Mouse (Mus musculus) forebrain, embryonic 10.5 days (tissue): Measurements from ENCODE around the gene Tfcp2l1. TPM values are rescaled to one million over a fixed set of nuclear protein-coding genes. Genes with fewer than 3 reads are reported as not detected.

Experiments used
- DNase-seq: peaks from one replicate; pipeline ENCODE4 v3.0.0-alpha.2; 2017; ENCODE audit warnings: low spot score; ENCODE audit errors: extremely low spot score
- H3K27ac ChIP-seq: fragments of 300-500 bp; sonication (generic); 2 replicates; pipeline ENCODE4 v1.5.1; 2016; ENCODE audit warnings: mild to moderate bottlenecking
- H3K27me3 ChIP-seq: fragments of 300-500 bp; sonication (generic); 2 replicates; pipeline ENCODE4 v1.6.1; 2016; ENCODE audit warnings: mild to moderate bottlenecking; ENCODE audit not compliant: poor library complexity, severe bottlenecking
- H3K36me3 ChIP-seq: fragments of 300-500 bp; sonication (generic); replicated peaks from 2 replicates; pipeline ENCODE4 v1.6.1; 2016; ENCODE audit warnings: mild to moderate bottlenecking, moderate library complexity
- H3K4me1 ChIP-seq: fragments of 300-500 bp; sonication (generic); 2 replicates; pipeline ENCODE4 v1.6.1; 2016
- H3K4me3 ChIP-seq: fragments of 300-500 bp; sonication (generic); 2 replicates; pipeline ENCODE4 v1.5.1; 2016; ENCODE audit warnings: mild to moderate bottlenecking, moderate library complexity
- H3K9me3 ChIP-seq: fragments of 300-500 bp; sonication (generic); 2 replicates; pipeline ENCODE4 v1.6.1; 2016; ENCODE audit warnings: mild to moderate bottlenecking, moderate library complexity
- WGBS: fragments of 180-500 bp; shearing (Covaris S2); methylation state at CpG from one replicate; pipeline ENCODE4 v1.1.7; 2016; 5-methylcytosine and 5-hydroxymethylcytosine counted together
- polyA plus RNA-seq: library from polyadenylated mRNA; unstranded; fragments of >200 nt; fragmentation: Nextera tagmentation; extraction: Ambion mirVana; gene quantifications from 2 replicates; pipeline ENCODE4 v1.2.1, GENCODE M21; 2016

Tfcp2l1 gene
- polyA plus RNA-seq, 1 experiment from 2014 or later: 0.25 TPM

DNA sequence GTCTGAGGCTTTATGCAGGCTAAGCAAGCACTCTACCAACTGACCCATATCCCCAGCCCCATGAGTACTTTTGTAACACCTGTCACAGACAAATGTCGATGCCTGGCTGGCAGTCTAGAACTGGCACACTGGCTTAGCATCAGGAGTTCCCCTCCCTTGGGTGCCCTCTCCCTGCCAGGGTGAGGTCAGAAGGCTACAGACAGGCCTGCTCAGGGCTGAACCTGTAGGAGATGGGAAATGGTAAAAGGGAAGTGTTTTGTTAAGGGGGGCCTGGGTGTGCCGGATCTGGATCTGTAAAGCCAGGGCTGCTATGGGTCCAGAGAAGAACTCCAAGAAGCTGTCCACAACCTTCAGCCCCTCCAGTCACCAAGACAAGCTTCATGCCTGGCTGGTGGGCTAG, 92.0 kb downstream of the Tfcp2l1 start:
- Histone ChIP-seq H3K27ac (no peak overlapping the region), H3K4me3 (no peak overlapping the region), H3K9me3 (peaks cover 2% of the 10 kb centered on the region; the same call in 1 of the 2 replicates), H3K27me3 (no peaks in the 10 kb centered on the region), H3K36me3 (no peaks in the 10 kb centered on the region), H3K4me1 (no peaks in the 10 kb centered on the region)
- DNase-seq: no peak
- whole genome bisulfite sequencing: 85% methylated on average over 2 of the region's 2 CpGs

DNA sequence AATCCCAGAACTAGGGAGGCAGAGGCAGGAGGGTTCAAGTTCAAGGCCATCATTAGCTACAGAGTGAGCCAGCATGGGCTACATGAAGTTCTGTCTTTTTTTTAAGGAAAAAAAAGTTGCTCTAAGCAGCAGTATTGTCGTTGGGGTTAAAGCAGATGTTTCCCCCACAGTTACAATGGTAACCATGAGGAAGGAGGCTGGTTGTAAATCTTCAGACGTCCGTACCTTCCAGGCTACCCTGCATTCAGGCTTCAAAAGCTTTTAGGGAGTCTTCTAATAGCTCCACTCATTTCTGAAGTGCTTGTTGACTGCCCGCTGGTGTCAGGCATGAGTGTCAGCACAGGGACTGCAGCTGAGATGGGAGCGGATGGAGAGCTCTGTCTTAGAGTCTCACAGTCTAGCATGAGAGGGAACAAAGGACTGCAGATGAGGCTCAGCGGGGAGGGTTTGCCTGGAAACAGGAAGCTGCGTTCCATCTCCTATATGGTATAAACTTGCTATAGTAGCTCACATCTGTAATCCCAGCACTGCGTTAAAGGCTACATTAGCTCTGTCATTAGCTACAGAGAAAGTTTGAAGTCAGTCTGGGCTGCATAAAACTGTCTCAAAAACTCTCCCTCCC, 92.8 kb downstream of the Tfcp2l1 start:
- H3K36me3 ChIP-seq: no peaks in the 10 kb centered on the region
- H3K27ac ChIP-seq: no peak overlapping the region
- WGBS: 67% methylated on average over 8 of the region's 8 CpGs
- H3K9me3 ChIP-seq: peaks cover 2% of the 10 kb centered on the region; the same call in 1 of the 2 replicates
- no peak overlapping the region for H3K4me3 ChIP-seq
- no peaks in the 10 kb centered on the region for H3K4me1 ChIP-seq
- DNase-seq: no peak
- H3K27me3 ChIP-seq: no peaks in the 10 kb centered on the region

DNA sequence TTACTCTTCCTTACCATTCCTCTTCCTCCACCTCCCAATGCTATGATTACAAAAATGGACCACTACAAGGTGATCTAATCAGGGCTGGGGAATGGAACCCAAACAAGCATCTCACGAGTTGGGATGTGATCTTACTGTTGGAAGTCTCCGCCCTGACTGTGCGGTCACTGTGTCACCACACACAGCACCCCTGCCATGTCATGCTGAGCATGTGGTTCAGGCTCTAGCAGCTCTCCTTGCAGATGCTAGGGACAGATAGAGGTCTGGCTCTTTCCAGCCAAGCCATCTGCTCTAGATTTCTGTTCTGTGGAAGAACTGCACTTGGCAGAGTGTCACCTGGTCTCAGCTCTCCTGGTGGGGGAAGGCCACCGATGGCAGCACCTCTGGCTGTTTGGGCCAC, 99.3 kb downstream of the Tfcp2l1 start:
- Histone ChIP-seq H3K36me3 (no peaks in the 10 kb centered on the region), H3K9me3 (peaks cover 2% of the 10 kb centered on the region; the same call in 1 of the 2 replicates), H3K4me3 (no peak overlapping the region), H3K27ac (no peak overlapping the region), H3K4me1 (peaks cover 17% of the 10 kb centered on the region), H3K27me3 (peaks cover 27% of the 10 kb centered on the region)
- DNase-seq: no peak
- 82% methylated on average over 4 of the region's 4 CpGs for WGBS

- no peak overlapping the region for H3K27ac ChIP-seq
- H3K4me3 ChIP-seq: no peak overlapping the region
- no peaks in the 10 kb centered on the region for H3K9me3 ChIP-seq
- H3K36me3 ChIP-seq: no peaks in the 10 kb centered on the region
- peaks cover 30% of the 10 kb centered on the region for H3K27me3 ChIP-seq
- peaks cover 17% of the 10 kb centered on the region for H3K4me1 ChIP-seq
- no peak for DNase-seq
Observed at GRCm38 (mm10) chr1:118728796-118729195, 101.1 kb downstream of the Tfcp2l1 start.

Other genes with a start within 250 kb of the Tfcp2l1 start
- 91.5 and 94.2 TPM in 2 replicates for gene Clasp1, start 238.9 kb upstream of the Tfcp2l1 start, polyA plus RNA-seq